In genomic region chr2:11441864-11442263, GRCm38 (mm10) we compare ENCODE assay signal across 17 mouse cellular contexts.
A peak's percentile ranks its signal among the peaks of the same experiment; 100 is the strongest.
DNase-seq lines count a peak whose midpoint lies in the region; ATAC-seq and TF ChIP-seq lines count a peak whose summit lies in the region.
"Had no signal": no experiment of that assay in that cellular context is flagged by ENCODE, and none has a peak within 500 bp of the region (broad histone marks: within the 10 kb centered on the region; RNA-seq: fewer than 3 reads in every experiment).

No protein-coding gene starts in this region.

- H3K4me2 ChIP-seq in intestine, postnatal 0 days (replicated peaks; ENCODE audit: low read depth), result no peak overlapping the region
- no peak overlapping the region for H3K4me2 ChIP-seq in intestine, embryonic 15.5 days (replicated peaks)
- H3K4me2 ChIP-seq: midbrain, embryonic 12.5 days; neural tube, embryonic 12.5 days had no signal

- peak; percentile 88 for DNase-seq in 416B (ENCODE audit: low read depth)
- peak; percentile 48 for DNase-seq in ZHBTc4 (ENCODE audit: low read depth, low spot score)
- no peak for DNase-seq in left cerebral cortex, postnatal 36 days (ENCODE audit: low spot score in 2 of 2)
- DNase-seq in cerebellum, adult 9-10 months, result no peak
- DNase-seq in right cerebral cortex, adult 18-20 months, result no peak
- DNase-seq: adrenal gland, postnatal 25 days; B cell, adult 2 months; cerebellum, adult 2 months; heart, postnatal 14 days; kidney, postnatal 36 days; thymus, adult 2 months had no signal

- no peak overlapping the region for H3K27ac ChIP-seq in intestine, postnatal 0 days (ENCODE audit: low read depth, low read length)
- no peak overlapping the region for H3K27ac ChIP-seq in intestine, embryonic 15.5 days
- H3K27ac ChIP-seq: liver, embryonic 14.5 days; midbrain, embryonic 12.5 days; neural tube, embryonic 12.5 days had no signal

- intact Hi-C loops in left cerebral cortex, postnatal 36 days (cut with DNase I), result no loop called here

- ATAC-seq in intestine, postnatal 0 days, result peak; percentile 41; the same call in 1 of the 2 replicates
- ATAC-seq in intestine, embryonic 15.5 days, result no peak
- ATAC-seq in megakaryocyte, adult 5-6 weeks (ENCODE audit: poor library complexity, severe bottlenecking), result peak; percentile 95

- WGBS in intestine, postnatal 0 days, result 46% methylated on average over 4 of the region's 4 CpGs
- WGBS in intestine, embryonic 15.5 days, result 60% methylated on average over 4 of the region's 4 CpGs

- no peak overlapping the region for H3K9ac ChIP-seq in intestine, postnatal 0 days (ENCODE audit: low read depth, low read length)
- H3K9ac ChIP-seq in intestine, embryonic 15.5 days, result no peak overlapping the region
- H3K9ac ChIP-seq: liver, embryonic 14.5 days; midbrain, embryonic 12.5 days; neural tube, embryonic 12.5 days had no signal

- H3K4me3 ChIP-seq in intestine, postnatal 0 days (ENCODE audit: low read depth, low read length), result no peak overlapping the region
- no peak overlapping the region for H3K4me3 ChIP-seq in intestine, embryonic 15.5 days (replicated peaks)
- H3K4me3 ChIP-seq: midbrain, embryonic 12.5 days; neural tube, embryonic 12.5 days had no signal

- H3K27me3 ChIP-seq in intestine, postnatal 0 days (replicated peaks; ENCODE audit: control insufficient read depth, insufficient read depth, low read length), result no peaks in the 10 kb centered on the region
- H3K27me3 ChIP-seq in intestine, embryonic 15.5 days (replicated peaks), result no peaks in the 10 kb centered on the region
- H3K27me3 ChIP-seq: midbrain, embryonic 12.5 days; neural tube, embryonic 12.5 days had no signal

- no peaks in the 10 kb centered on the region for H3K4me1 ChIP-seq in intestine, postnatal 0 days (replicated peaks; ENCODE audit: control insufficient read depth, insufficient read depth, low read length)
- H3K4me1 ChIP-seq in intestine, embryonic 15.5 days (replicated peaks), result no peaks in the 10 kb centered on the region
- H3K4me1 ChIP-seq: midbrain, embryonic 12.5 days; neural tube, embryonic 12.5 days had no signal

- no peak for TF ChIP-seq CTCF in intestine, postnatal 0 days (IDR thresholded peaks at IDR 0.05; ENCODE audit: low read depth)

- H3K36me3 ChIP-seq in intestine, postnatal 0 days (ENCODE audit: control insufficient read depth, insufficient read depth), result no peaks in the 10 kb centered on the region
- H3K36me3 ChIP-seq in intestine, embryonic 15.5 days, result no peaks in the 10 kb centered on the region
- H3K36me3 ChIP-seq: midbrain, embryonic 12.5 days; neural tube, embryonic 12.5 days had no signal

- no peaks in the 10 kb centered on the region for H3K9me3 ChIP-seq in intestine, postnatal 0 days (ENCODE audit: control insufficient read depth)
- no peaks in the 10 kb centered on the region for H3K9me3 ChIP-seq in intestine, embryonic 15.5 days
- H3K9me3 ChIP-seq: midbrain, embryonic 12.5 days; neural tube, embryonic 12.5 days had no signal

Comparison
In these comparisons a context has a peak if more than half of its experiments do, and no peak if none do; other contexts are left out.
1. DNase-seq: peak in 416B (single experiment) and ZHBTc4 (single experiment); none in left cerebral cortex, postnatal 36 days (0 of 2), cerebellum, adult 9-10 months (single experiment) and right cerebral cortex, adult 18-20 months (single experiment).